Mouse (Mus musculus) spleen, adult 18-20 months (tissue): ENCODE results near the gene Sf3a2.
"Not testable (repeated sequence)": the region's sequence is repeated elsewhere in the genome, so short reads cannot be mapped to it uniquely, and the experiment has no call there.

Source experiments
- DNase-seq, 2 experiments: peaks; one replicate each; pipeline ENCODE4 v3.0.0; 2022; ENCODE audit warnings: mixed read lengths in 2 of 2

Gene Sf3a2

DNA sequence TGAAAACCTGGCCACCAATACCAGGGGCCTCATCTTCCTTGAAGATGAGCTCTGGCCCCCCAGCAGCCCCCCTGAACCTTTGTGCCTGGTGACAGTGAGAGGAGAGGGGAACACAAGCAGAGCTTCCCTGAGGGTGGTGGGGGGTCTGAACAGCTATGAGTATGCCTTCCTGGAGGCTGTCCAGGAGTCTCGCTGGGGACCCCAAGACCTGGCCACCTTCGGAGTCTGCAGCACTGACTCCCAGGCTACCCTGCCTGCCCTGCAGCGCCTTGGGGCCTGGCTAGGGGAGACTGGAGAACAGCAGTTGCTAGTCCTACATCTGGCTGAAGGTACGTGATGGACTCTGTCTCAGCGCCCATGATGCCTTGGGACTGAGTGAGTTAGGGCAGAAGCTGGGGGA is 7.3 kb downstream of the Sf3a2 start:
- DNase-seq, result no peak

DNA sequence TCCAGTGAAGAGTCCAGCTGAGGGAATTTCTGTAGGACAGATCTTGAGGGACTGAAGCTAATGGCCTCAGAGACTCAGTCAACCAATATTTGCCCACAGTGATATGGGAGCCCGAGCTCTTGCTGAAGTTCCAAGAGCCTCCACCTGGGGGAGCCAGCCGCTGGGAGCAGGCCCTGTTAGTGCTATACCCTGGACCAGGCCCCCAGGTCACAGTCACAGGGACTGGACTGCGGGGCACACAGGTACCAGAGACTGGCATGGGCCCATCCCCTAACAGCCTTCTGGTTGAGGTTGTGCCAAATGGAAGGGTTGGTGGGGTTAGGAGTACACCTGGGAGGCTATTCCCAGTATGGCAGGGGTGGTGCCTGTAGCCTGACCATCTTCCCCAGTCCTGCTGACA is 7.9 kb downstream of the Sf3a2 start:
- DNase-seq, result peak; percentile 47 to 77

DNA sequence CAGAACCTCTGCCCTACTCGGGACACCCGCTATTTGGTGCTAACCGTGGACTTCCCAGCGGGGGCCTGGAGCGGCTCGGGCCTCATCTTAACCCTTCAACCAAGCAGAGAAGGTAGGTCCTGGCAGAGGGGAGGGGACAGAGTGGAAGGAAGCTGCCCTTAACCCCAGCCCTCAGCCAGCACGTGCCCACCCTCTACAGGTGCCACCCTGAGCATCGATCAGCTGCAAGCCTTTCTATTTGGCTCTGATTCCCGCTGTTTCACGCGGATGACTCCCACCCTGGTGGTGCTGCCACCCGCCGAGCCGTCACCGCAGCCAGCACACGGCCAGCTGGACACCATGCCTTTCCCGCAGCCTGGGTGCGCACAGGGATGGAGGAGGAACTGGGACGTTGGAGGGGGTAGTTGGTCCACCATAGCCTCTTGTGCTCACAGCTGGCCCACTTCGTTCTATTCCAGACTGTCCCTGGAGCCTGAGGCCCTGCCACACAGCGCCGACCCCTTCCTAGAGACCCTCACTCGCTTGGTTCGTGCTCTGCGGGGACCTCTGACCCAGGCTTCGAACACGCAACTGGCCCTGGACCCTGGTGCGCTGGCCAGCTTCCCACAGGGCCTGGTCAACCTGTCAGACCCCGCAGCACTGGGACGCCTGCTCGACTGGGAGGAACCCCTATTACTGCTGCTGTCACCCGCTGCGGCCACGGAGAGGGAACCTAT is 8.5 kb downstream of the Sf3a2 start:
- DNase-seq, result no peak

DNA sequence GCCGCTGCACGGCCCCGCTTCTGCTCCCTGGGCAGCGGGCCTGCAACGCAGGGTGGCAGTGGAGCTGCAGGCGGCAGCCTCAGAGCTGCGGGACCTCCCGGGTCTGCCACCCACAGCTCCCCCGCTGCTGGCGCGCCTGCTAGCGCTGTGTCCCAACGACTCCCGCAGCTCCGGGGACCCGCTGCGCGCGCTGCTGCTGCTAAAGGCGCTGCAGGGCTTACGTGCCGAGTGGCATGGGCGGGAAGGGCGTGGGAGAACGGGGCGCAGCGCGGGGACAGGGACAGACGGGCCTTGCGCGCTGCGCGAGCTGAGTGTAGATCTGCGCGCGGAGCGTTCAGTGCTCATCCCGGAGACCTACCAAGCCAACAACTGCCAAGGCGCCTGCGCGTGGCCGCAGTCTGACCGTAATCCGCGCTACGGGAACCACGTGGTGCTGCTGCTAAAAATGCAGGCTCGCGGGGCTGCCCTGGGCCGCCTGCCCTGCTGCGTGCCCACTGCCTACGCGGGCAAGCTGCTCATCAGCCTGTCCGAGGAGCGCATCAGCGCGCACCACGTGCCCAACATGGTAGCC is 9.1 kb downstream of the Sf3a2 start:
- peak; percentile 42 to 50 for DNase-seq

DNA sequence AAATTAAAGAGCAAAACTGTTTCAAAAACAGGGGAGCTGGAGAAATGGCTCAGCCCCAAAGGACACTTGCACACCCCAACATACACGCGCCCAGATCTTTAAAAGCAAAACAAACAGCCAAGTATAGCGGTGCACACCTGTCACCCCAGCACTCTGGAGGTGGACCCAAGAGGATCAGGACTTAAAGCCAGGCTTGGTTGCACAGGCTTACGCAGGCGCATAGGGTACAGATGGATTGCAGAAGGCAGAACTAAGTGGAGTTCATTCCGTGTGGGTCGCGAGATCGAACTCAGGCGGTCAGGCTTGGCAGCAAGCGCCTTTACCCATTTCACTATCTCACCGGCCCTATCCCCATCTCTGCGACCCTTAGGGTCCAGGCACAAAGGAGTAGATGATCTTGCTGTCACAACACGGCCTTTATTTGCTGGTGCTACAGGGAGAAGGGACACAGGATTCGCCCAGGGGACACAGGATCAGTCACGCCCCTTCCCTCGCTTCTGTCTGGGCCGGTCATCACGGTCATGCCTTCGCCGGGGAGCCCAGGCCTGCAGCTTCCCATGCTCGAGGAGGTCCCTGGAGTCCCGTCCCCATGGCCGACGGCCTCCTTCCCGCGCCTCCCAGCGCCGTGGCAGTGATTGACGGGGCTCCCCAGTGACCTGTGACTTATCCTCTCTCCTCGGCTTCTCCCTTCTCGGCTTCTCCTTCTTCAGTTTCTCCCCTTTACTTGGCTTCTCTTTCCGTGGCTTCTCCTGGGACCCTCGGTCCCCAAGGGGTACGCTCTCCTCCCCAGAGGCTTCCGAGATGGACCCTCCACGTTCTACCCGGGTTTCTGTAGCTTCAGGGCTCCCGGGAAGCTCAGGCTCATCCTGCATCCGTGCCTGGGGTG is 10.3 kb downstream of the Sf3a2 start:
- no peak for DNase-seq

DNA sequence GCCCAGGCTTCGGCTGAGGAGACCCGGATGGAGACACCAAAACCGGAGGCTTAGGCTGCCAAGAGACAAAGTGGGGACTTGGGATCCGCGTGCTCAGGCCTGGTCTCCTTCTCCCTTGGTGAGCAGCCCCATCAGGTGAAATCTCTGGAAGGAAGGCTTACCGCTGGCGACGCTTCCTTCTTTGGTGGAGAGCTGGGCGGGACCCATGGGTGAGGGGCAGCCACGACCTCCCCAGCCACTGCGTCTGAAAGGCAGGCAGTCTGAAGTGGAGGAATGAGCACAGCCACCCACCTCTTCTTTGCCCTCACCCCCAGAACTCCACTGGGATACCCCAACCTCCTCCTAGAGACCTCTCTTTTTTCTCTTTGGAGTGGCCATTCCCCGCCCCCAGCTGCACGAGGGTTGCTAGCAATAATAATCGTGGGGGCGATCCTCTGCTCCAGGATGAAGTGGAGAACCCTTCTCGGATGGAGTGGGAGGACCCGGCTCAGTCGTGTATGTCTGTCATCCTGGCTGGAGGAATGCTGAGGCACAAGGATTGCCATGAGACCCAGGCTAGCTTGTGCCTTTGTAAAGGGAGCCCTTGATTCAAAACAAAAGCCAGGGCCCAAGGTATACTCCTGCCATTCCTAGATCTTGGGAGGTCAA is 11.1 kb downstream of the Sf3a2 start:
- no peak for DNase-seq

DNA sequence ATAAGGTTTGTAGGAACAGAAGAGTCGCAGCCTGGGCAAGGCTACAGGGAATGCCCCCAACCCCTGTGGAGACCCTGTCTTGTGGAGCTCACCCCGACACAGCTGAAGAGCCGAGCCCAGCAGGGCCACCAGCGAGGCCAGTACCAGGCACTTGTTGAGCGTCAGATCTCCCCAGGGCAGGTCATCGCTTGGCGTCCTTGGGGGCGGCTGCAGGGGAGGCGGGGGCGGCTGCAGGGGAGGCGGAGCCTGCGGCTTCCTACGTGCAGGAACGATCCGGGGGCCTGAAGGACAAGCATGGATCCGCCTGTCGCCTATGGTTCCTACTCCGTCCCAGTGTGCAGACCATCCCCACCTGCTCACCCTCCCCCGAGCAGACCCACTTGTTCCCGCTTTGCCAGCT is 12.1 kb downstream of the Sf3a2 start:
- no peak for DNase-seq

DNA sequence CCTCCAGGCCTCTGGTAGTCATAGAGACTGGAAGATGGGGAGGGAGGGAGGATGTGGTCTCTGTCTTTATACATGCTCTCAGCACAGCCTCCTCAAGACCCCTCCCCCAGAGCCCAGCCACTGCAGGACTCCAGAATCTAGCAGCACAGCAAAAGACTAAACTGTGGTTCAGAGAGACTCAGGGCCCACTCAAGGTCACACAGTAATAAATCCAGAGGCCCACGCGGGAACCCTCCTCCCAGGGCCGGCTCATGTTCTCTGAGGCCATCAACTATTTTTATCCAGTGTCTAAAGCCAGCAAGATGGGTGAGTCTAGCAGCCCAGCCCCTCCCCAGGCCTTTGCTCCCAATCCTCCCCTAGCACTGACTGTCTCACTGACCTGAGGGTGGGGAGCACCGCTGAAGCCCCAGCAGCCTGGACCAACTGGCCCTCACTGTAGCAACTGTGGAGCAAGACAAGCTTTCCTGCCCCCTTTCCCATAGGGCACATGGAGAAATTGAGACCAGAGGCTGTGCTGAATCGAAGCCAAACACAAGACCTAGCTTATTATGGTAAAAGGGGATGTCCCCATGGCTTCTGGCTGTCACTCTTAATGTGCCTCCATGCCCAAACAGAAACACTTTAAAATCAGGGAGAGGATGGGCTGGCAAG is 14.5 kb downstream of the Sf3a2 start:
- no peak for DNase-seq

DNA sequence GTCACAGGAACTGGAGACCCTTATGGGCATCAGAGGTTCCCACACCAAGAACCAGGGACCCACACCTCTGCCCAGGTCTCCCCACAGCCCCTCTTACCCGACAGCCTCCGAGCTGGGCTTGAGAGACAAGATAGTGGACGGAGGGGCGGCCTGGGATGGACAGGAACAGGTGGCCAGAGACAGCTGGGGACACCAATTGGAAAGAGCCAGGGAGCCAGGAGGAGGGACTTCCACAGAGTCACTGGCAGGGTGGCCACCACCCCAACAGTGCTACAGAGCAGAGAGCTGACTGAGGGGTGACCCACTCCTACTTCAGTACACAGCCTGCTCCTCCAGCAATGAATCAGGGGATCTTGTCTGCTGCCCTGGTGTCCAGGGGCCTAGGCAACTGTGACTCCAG is 15.4 kb downstream of the Sf3a2 start, which contains the start of gene Jsrp1:
Gene Jsrp1, minus strand, starts transcription at position 133 of the 400 bp plus-strand sequence.
- no peak for DNase-seq

DNA sequence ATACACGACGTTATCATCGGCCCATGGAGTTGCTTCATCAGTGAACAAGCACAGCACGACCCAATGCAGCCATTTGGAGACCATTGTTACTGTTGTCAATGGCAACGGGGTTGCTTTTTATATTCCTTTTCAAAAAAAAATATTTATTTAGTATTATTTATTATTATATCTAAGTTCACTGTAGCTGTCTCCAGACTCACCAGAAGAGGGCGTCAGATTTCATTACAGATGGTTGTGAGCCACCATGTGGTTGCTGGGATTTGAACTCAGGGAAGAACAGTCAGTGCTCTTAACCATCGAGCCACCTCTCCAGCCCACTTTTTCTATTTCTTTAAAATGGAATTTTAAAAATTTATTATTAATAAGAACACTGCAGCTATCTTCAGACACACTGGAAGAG is 16.8 kb downstream of the Sf3a2 start:
- no peak for DNase-seq

DNA sequence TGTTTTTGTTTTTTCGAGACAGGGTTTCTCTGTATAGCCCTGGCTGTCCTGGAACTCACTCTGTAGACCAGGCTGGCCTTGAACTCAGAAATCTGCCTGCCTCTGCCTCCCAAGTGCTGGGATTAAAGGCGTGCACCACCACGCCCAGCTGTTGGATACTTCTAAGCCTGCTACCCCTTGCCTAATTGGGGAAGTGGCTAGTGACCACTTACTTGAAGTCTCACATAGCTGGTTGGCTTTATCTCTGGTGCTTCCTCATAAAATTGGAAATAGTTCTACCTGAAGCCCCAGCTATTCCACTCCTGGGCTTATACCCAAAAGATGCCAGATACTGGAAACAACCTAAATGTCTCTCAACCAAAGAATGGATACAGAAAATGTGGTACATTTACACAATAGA is 18.3 kb downstream of the Sf3a2 start:
- not testable (repeated sequence) for DNase-seq

DNA sequence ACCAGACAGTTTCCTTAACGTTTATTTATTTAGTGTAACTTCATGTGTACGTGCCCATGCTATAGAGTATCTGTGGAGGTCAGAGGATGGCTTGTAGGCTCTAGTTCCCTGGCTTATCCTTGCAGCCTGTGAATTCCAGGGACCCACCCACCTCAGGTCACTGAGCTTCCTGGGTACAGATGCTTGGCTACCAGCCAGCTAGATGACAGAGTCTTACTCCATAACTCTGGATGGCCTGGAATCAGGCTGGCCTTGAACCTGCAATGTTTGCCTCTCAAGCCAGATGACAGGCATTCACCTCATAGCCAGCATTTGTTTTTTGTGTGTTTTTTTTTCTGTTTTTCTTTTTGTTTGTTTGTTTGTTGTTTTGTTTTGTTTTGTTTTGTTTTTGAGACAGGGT is 19.2 kb downstream of the Sf3a2 start:
- no peak for DNase-seq

DNA sequence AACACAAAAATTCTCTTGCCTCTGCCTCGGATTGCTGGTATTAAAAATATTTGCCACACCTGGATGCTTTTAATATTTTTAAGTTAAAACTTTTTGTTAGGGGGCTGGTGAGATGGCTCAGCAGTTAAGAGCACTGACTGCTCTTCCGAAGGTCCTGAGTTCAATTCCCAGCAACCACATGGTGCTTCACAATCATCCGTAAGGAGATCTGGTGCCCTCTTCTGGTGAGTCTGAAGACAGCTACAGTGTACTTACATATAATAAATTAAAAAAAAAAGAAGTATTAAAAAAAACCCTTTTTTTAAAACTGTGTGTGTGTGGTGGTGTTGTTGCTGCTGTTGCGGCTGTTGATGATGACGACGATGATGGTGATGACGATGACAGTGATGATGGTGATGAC is 20.0 kb downstream of the Sf3a2 start:
- not testable (repeated sequence) for DNase-seq

DNA sequence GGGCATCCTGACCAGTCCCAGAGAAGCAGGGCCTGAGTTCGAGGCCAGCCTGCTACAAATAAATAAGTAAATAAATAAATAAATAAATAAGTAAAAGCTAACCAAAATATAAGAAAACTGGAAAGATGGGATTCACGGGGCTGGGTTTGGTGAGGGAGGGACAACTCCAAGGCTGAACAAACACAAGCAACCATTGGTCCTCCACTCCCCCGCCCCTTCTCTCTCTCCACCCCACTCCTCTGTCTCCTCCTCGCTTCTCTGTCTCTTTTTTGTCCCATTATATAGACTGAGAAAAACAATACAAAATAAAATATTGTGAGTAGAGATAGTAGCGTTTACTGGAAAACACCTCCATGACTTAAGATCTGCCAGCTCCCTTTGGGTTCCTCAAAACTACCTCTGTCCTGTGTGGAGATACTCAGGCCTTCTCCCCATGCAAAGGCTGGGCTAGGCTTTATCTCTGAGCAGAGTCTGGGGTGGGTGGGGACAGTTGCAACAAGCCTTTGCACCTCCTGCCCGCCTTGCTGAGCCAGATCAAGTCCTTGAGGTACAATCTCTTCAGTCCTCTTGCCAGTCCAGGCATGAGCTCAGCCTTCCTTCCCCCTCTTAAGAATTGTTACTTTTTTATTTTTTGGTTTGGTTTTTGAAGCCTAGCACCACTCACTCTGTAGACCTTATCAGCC is 20.7 kb downstream of the Sf3a2 start:
- no peak for DNase-seq

DNA sequence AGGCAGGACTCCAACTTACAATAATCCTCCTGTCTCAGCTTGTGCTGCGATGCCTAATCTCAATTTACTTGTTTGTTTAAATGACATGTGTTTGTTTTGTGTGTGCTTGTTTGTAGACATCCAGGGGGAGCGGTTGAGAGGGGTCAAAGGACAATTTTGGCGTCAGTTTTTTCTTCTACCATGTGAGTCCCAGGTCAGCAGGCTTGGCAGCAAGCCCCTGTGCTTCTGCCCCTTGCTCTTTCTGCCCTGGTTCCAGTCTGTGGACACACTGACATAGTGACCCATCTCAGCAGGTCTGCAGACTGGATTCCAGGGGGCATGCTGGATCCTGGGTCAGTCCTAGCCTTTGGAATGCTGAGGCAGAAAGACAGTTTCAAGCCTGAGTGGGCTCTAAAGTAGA is 21.4 kb downstream of the Sf3a2 start:
- no peak for DNase-seq

DNA sequence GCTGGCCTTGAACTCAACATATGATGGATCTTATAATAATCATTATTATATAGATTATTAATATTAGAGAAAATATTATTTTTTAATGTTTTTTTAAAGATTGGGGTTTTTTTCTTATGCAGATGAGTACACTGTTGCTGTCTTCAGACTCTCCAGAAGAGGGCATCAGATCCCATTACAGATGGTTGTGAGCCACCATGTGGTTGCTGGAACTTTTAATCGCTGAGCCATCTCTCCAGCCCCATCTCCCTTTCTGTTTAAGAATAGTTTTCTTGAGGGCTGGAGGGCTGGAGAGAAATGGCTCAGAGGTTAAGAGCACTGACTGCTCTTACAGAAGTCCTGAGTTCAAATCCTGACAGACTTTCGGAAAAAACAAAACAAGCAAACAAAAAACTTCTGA is 24.0 kb downstream of the Sf3a2 start:
- no peak for DNase-seq

DNA sequence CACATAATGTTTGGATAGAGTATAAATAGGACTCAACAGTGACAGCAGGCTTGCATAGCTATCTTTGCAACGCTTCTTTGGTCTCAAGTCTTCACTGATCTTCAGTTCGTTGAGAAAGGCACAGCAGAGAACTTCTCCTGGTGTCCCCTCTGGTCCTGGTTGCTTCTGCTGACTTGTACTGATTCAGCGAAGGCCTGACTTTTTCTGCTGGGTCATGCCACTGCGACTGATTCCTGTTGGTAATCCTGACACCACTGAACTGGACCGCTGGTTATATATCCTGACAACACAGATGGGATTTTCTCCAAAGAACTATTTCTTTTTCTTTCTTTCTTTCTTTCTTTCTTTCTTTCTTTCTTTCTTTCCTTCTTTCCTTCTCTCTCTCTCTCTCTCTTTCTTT is 24.5 kb downstream of the Sf3a2 start:
- DNase-seq, result no peak

DNA sequence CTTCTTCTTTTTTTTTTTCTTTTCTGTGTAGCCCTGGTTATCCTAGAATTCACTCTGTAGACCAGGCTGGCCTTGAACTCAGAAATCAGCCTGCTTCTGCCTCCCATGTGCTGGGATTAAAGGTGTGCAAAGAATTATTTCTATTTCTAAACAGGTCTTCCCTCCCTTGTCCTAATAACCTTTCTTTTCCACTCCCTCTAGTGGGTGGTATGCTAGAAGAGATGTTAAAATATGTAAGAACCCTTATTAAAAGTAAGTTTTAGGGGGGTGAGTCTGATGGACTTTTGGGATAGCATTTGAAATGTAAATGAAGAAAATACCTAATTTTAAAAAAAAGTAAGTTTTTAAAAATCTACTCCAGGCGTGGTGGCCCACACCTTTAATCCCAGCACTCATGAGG is 25.3 kb downstream of the Sf3a2 start:
- DNase-seq, result no peak

DNA sequence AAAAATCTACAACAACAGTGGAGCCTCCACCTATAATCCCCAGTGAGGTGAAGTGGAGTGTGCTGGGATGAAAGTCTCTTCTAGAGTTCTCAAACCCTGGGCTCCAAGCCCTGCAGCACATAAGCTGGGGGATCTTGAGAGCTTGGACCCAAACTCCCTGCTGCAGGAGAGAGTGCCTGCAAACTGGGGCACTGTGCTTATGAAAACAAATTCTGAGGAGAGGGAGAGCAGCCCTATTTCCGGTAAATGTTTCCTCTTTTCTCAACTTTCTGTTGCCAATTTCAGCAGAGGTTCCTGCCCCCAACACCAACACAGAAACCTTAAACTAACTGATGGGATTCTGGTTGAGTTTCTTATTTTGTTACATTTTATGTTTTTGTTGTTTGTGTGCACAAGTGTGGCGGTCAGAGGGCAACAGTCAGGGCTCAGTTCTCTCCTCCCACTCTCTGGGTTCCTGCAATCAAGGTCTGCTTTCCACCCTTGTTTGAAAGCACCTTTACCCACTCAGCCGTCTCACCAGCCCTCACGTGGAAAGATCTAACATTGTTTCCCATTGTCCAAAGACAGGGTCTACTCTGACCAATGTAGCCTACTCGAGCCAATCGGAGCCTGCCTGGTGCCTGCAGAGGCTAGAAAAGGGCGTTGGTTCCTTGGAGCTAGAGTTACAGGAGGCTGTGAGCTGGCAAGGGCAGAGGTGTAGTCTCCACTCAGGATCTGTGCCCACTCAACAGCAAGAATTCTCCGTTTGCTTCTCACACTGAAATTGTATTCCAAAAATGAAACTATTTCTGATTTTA is 26.0 kb downstream of the Sf3a2 start:
- DNase-seq, result peak in 1 of 2 experiments; percentile 32

DNA sequence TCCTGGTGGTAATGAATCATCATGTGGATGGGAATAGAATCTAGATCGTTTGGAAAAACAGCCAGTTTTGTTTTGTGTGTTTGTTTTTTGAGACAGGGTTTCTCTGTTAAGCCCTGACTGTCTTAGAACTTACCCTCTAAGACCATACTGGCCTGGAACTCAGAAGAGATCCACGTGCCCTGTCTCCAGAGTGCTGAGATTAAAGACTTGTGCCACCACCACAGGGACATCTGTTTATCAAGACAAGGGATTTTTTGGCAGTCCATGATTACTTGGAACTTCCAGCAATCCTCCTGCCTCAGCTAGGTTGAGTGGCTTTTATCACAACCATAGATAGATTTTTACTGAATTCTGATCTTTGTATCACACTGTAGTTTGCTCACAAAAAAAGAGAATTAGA is 26.8 kb downstream of the Sf3a2 start:
- no peak for DNase-seq
